Mouse (Mus musculus) myocyte (in vitro differentiated cells): ENCODE results near the gene Faap24. TPM values are rescaled to one million over a fixed set of nuclear protein-coding genes. Genes with fewer than 3 reads are reported as not detected.
A peak's percentile ranks its signal among the peaks of the same experiment; 100 is the strongest.

Experiments used
- H3K27me3 ChIP-seq: one replicate; pipeline ENCODE4 v1.6.1; 2011; ENCODE audit not compliant: control insufficient read depth, insufficient read depth, insufficient read length
- H3K36me3 ChIP-seq: one replicate; pipeline ENCODE4 v1.6.1; 2011; ENCODE audit not compliant: control insufficient read depth, insufficient read depth
- H3K4me2 ChIP-seq: one replicate; pipeline ENCODE4 v1.6.1; 2011; ENCODE audit warnings: low read depth, control low read depth
- H3K4me3 ChIP-seq: one replicate; pipeline ENCODE4 v1.5.1; 2011; ENCODE audit warnings: mild to moderate bottlenecking, control low read depth, moderate library complexity
- H3K79me2 ChIP-seq: one replicate; pipeline ENCODE4 v1.6.1; 2011; ENCODE audit not compliant: control insufficient read depth, insufficient read depth
- H3ac ChIP-seq: one replicate; pipeline ENCODE4 v1.6.1; 2011; ENCODE audit not compliant: control insufficient read depth, insufficient read length
- CEBPB ChIP-seq: IDR thresholded peaks from 2 replicates; pipeline ENCODE4 v1.6.1; 2011; ENCODE audit warnings: mild to moderate bottlenecking, moderate library complexity; ENCODE audit not compliant: poor library complexity, insufficient read depth, severe bottlenecking
- E2F4 ChIP-seq: IDR thresholded peaks from one replicate; pipeline ENCODE4 v1.6.1; 2011; ENCODE audit warnings: mild to moderate bottlenecking, control low read depth, moderate library complexity; ENCODE audit not compliant: insufficient read depth
- MAX ChIP-seq: IDR thresholded peaks from one replicate; pipeline ENCODE4 v1.6.1; 2011; ENCODE audit warnings: low read depth, mild to moderate bottlenecking, control low read depth
- MYOD1 ChIP-seq, 3 experiments: IDR thresholded peaks; one replicate each; pipeline ENCODE4 v1.6.1; 2011; ENCODE audit warnings: control low read depth in 2 of 3, low read depth in 2 of 3, mild to moderate bottlenecking in 2 of 3, moderate library complexity in 1 of 3; ENCODE audit not compliant: insufficient read length in 2 of 3, control insufficient read depth in 1 of 3
- MYOG ChIP-seq, 3 experiments: IDR thresholded peaks; one replicate each; pipeline ENCODE4 v1.6.1; 2011; ENCODE audit warnings: control low read depth in 2 of 3, low read depth in 2 of 3, mild to moderate bottlenecking in 2 of 3; ENCODE audit not compliant: insufficient read length in 2 of 3, control insufficient read depth in 1 of 3, insufficient read depth in 1 of 3
- POLR2A ChIP-seq: IDR thresholded peaks from one replicate; pipeline ENCODE4 v1.6.1; 2011; ENCODE audit warnings: low read depth, mild to moderate bottlenecking, control low read depth, moderate library complexity; ENCODE audit not compliant: insufficient read length
- POLR2AphosphoS2 ChIP-seq: IDR thresholded peaks from one replicate; pipeline ENCODE4 v1.6.1; 2011; ENCODE audit warnings: low read depth, control low read depth; ENCODE audit not compliant: insufficient read length
- REST ChIP-seq: IDR thresholded peaks from one replicate; pipeline ENCODE4 v1.6.1; 2011; ENCODE audit warnings: mild to moderate bottlenecking, control low read depth, moderate library complexity; ENCODE audit not compliant: insufficient read depth, insufficient read length
- SRF ChIP-seq: IDR thresholded peaks from one replicate; pipeline ENCODE4 v1.6.1; 2011; ENCODE audit warnings: low read depth; ENCODE audit not compliant: control insufficient read depth, insufficient read length
- TCF12 ChIP-seq: IDR thresholded peaks from one replicate; pipeline ENCODE4 v1.6.1; 2011; ENCODE audit warnings: mild to moderate bottlenecking, control low read depth; ENCODE audit not compliant: poor library complexity, insufficient read depth, severe bottlenecking
- TCF3 ChIP-seq: IDR thresholded peaks from one replicate; pipeline ENCODE4 v1.6.1; 2011; ENCODE audit warnings: low read depth, control low read depth; ENCODE audit not compliant: insufficient read length
- USF1 ChIP-seq: IDR thresholded peaks from one replicate; pipeline ENCODE4 v1.6.1; 2011; ENCODE audit warnings: low read depth, mild to moderate bottlenecking, control low read depth, moderate library complexity
- polyA plus RNA-seq: library from polyadenylated mRNA; unstranded; fragments of >200 nt; fragmentation: generic; extraction: Trizol; gene quantifications from one replicate; pipeline ENCODE4 v1.2.1, GENCODE M21; 2012; ENCODE audit warnings: missing spikeins

Gene Faap24
- polyA plus RNA-seq, 1 experiment: 6.8 TPM

- peak overlapping the region; percentile 6 for H3K4me2 ChIP-seq
- no peaks in the 10 kb centered on the region for H3K36me3 ChIP-seq
- no peaks in the 10 kb centered on the region for H3K79me2 ChIP-seq
- no peak overlapping the region for H3K4me3 ChIP-seq
- no peak for TF ChIP-seq POLR2AphosphoS2
- TF ChIP-seq REST: peak; percentile 14
- no peaks in the 10 kb centered on the region for H3K27me3 ChIP-seq
- H3ac ChIP-seq: no peak overlapping the region
Measured at GRCm38 (mm10) chr7:35379492-35380119, 17.0 kb downstream of the Faap24 start.

- TF ChIP-seq TCF12: no peak
- TF ChIP-seq MYOD1 (IDR thresholded peaks at IDR 0.05; ENCODE audit: control insufficient read depth in 1 of 3, insufficient read length in 2 of 3, low read depth in 2 of 3): no peak
- no peak for TF ChIP-seq MAX
- no peak for TF ChIP-seq SRF
- TF ChIP-seq POLR2A: no peak
- TF ChIP-seq MYOG (IDR thresholded peaks at IDR 0.05; ENCODE audit: control insufficient read depth in 1 of 3, insufficient read depth in 1 of 3, insufficient read length in 2 of 3, low read depth in 2 of 3): no peak
- no peak for TF ChIP-seq E2F4
- TF ChIP-seq TCF3: no peak
- no peak for TF ChIP-seq CEBPB
- TF ChIP-seq USF1: no peak
- no peak for TF ChIP-seq POLR2AphosphoS2
- H3K4me3 ChIP-seq: no peak overlapping the region
- H3K79me2 ChIP-seq: no peaks in the 10 kb centered on the region
- H3ac ChIP-seq: no peak overlapping the region
- no peaks in the 10 kb centered on the region for H3K27me3 ChIP-seq
- no peak overlapping the region for H3K4me2 ChIP-seq
- H3K36me3 ChIP-seq: no peaks in the 10 kb centered on the region
Measured at GRCm38 (mm10) chr7:35376623-35377022, 20.0 kb downstream of the Faap24 start.

- TF ChIP-seq USF1 (no peak), E2F4 (no peak)
- Histone ChIP-seq H3K4me3 (no peak overlapping the region), H3K36me3 (no peaks in the 10 kb centered on the region), H3K4me2 (no peak overlapping the region), H3K79me2 (no peaks in the 10 kb centered on the region), H3K27me3 (no peaks in the 10 kb centered on the region), H3ac (no peak overlapping the region)
Measured at GRCm38 (mm10) chr7:35374265-35374664, 22.4 kb downstream of the Faap24 start.

GRCm38 (mm10) chr7:35373146-35373989 lies 23.3 kb downstream of the Faap24 start:
- Histone ChIP-seq H3K4me3 (no peak overlapping the region), H3K27me3 (no peaks in the 10 kb centered on the region), H3K79me2 (no peaks in the 10 kb centered on the region), H3ac (no peak overlapping the region), H3K4me2 (no peak overlapping the region), H3K36me3 (no peaks in the 10 kb centered on the region)
- TF ChIP-seq TCF12 (no peak), MYOG (IDR thresholded peaks at IDR 0.05; ENCODE audit: control insufficient read depth in 1 of 3, insufficient read depth in 1 of 3, insufficient read length in 2 of 3, low read depth in 2 of 3) (no peak), SRF (no peak), TCF3 (no peak), REST (no peak), POLR2AphosphoS2 (no peak)

- Histone ChIP-seq H3ac (no peak overlapping the region), H3K4me2 (no peak overlapping the region), H3K79me2 (no peaks in the 10 kb centered on the region), H3K4me3 (no peak overlapping the region), H3K36me3 (no peaks in the 10 kb centered on the region), H3K27me3 (no peaks in the 10 kb centered on the region)
- TF ChIP-seq TCF12: no peak
- no peak for TF ChIP-seq USF1
- TF ChIP-seq REST: no peak
- TF ChIP-seq POLR2AphosphoS2: no peak
- no peak for TF ChIP-seq MYOD1 (IDR thresholded peaks at IDR 0.05; ENCODE audit: control insufficient read depth in 1 of 3, insufficient read length in 2 of 3, low read depth in 2 of 3)
- no peak for TF ChIP-seq SRF
- no peak for TF ChIP-seq E2F4
- no peak for TF ChIP-seq TCF3
- TF ChIP-seq CEBPB: no peak
- no peak for TF ChIP-seq POLR2A
- TF ChIP-seq MYOG (IDR thresholded peaks at IDR 0.05; ENCODE audit: control insufficient read depth in 1 of 3, insufficient read depth in 1 of 3, insufficient read length in 2 of 3, low read depth in 2 of 3): no peak
- TF ChIP-seq MAX: no peak
Measured at GRCm38 (mm10) chr7:35372483-35373017, 24.1 kb downstream of the Faap24 start.
